Mouse (Mus musculus): ENCODE results near the gene 1700023F06Rik.

GRCm38 (mm10) chr11:103180426-103180825 lies 27.9 kb downstream of the 1700023F06Rik start:
- TF ChIP-seq POLR2A (IDR thresholded peaks at IDR 0.05; ENCODE audit: low read depth, low read length) (no peak), CTCF (conservative IDR thresholded peaks at IDR 0.05 in 1 of 2, IDR thresholded peaks at IDR 0.05 in 1 of 2; ENCODE audit: low read depth in 2 of 2, low read length in 2 of 2) (no peak), EP300 (IDR thresholded peaks at IDR 0.05; ENCODE audit: low read length) (no peak), POLR2AphosphoS2 (IDR thresholded peaks at IDR 0.05; ENCODE audit: low read depth, low read length) (no peak), IRF4 (IDR thresholded peaks at IDR 0.05; ENCODE audit: low read depth, low read length) (no peak)

Measured in CH12.LX (cell line).